Mouse (Mus musculus) lung, adult 2 months (tissue): ENCODE data around the gene Actb. TPM values are rescaled to one million over a fixed set of nuclear protein-coding genes. Genes with fewer than 3 reads are reported as not detected.

Experiments
- DNase-seq: peaks from one replicate; pipeline ENCODE4 v3.0.0; 2022
- H3K4me1 ChIP-seq: fragments of 200-500 bp; 2 replicates; pipeline ENCODE4 v1.6.1; 2011; ENCODE audit warnings: low read length; ENCODE audit not compliant: control insufficient read depth, insufficient read depth
- H3K4me3 ChIP-seq: fragments of 200-500 bp; replicated peaks from 2 replicates; pipeline ENCODE3; 2011; ENCODE audit warnings: low read depth, mild to moderate bottlenecking, control low read depth, low read length; ENCODE audit errors: extremely low read depth
- CTCF ChIP-seq: fragments of 200-500 bp; IDR thresholded peaks from 2 replicates; pipeline ENCODE4 v1.5.1; 2011; ENCODE audit warnings: mild to moderate bottlenecking, low read length, control low read depth; ENCODE audit not compliant: insufficient read depth
- POLR2A ChIP-seq: fragments of 200-500 bp; IDR thresholded peaks from 2 replicates; pipeline ENCODE4 v1.6.1; 2011; ENCODE audit warnings: low read depth, mild to moderate bottlenecking, control low read depth, low read length, borderline replicate concordance; ENCODE audit errors: extremely low read depth
- WGBS: fragments of 180-500 bp; shearing (Covaris S2); methylation state at CpG from one replicate; pipeline ENCODE4 v1.1.7; 2018; 5-methylcytosine and 5-hydroxymethylcytosine counted together
- polyA plus RNA-seq: library from polyadenylated mRNA; depleted of rRNA; stranded (reverse); fragments of >200 nt; gene quantifications from 2 replicates; pipeline ENCODE4 v1.2.3, GENCODE M21; 2012

Gene Actb
- polyA plus RNA-seq, 1 experiment: 6,451 TPM

DNA sequence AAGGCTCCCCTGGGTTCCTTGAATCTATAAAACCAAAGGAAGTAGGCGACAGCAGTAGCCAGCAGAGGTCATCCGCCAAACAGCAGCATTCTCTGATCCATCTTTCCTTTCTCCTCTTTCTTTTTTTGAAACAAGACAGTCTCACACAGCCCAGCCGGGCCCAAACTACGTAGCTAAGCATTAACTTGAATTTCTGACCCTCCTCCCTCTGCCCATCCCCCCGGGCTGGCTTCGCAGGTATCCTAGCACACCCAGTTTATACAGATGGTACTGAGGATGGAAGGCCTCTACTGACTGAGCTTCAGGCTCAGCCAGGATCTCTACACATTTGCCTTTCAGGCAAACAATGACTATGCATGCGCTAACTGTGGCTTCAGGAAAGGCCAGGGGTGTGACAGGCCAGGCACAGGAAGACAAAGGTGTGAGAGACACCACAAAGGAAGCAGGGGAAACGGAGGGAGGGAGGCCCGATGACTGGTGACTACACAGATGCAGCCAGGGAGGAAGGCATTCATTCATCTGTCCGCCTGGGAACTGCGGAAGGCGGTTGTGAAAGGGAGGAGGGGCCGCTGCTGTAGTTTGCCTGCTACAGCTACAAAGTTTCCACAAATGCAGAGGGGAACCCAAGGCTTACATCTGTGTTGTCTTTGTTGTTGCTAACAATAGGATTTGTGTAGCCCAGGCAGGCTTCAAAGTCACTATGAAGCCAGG lies 25.6 kb downstream of the Actb start:
- peaks cover 4% of the 10 kb centered on the region; the same call in 1 of the 2 replicates for H3K4me1 ChIP-seq
- no peak overlapping the region for H3K4me3 ChIP-seq
- no peak for TF ChIP-seq POLR2A
- no peak for TF ChIP-seq CTCF
- DNase-seq: no peak
- 39% methylated on average over 13 of the region's 13 CpGs for WGBS

GRCm38 (mm10) chr5:142880246-142880645 lies 26.3 kb downstream of the Actb start:
- no peak for DNase-seq
- peaks cover 4% of the 10 kb centered on the region; the same call in 1 of the 2 replicates for H3K4me1 ChIP-seq
- TF ChIP-seq POLR2A: no peak
- TF ChIP-seq CTCF: no peak
- WGBS: 82% methylated on average over 6 of the region's 6 CpGs
- no peak overlapping the region for H3K4me3 ChIP-seq

DNA sequence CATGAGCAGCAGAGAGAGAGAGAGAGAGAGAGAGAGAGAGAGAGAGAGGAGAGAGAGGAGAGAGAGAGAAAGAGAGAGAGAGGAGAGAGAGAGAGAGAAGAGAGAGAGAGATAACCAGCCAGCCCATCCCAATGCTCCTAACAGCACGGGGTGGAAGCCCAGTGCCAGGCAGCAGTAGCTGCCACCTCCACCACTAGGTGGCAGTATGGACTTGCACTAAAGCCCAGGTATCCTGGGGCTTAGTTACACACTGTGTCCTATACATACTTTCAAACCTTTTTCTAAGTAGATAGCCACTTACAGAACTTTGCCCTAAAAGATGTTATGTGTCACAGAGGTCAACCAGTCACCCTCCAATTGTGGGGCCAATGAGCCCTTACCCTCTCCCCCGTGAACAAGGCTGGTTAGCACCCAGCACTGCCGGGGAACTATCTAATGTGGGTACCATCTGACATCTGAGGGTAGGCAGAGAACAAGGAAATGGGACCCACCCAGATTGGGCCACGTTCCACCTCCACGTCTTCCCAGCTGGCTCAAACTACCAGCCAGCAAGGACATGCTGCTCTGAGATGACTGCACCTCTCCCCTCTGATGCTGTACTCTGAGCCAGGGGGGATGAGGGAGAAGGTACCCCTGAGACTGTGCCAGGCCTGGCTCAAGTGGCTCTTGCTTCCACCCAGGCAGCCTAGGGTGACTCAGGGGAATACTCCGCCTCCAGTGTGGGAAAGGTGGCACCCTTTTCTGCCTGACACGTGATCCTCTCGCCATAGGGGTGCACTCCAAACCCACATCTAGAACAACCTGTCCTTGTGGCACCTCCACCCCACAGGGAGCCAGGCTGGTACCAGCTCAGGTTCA lies 27.0 kb downstream of the Actb start:
- DNase-seq: peak; percentile 68
- H3K4me3 ChIP-seq: no peak overlapping the region
- H3K4me1 ChIP-seq: peaks cover 4% of the 10 kb centered on the region; the same call in 1 of the 2 replicates
- TF ChIP-seq CTCF (peak; percentile 99), POLR2A (no peak)
- WGBS: 54% methylated on average over 8 of the region's 8 CpGs

- Histone ChIP-seq H3K4me1 (peaks cover 4% of the 10 kb centered on the region; the same call in 1 of the 2 replicates), H3K4me3 (no peak overlapping the region)
- WGBS: 93% methylated on average over 15 of the region's 15 CpGs
- TF ChIP-seq POLR2A (no peak), CTCF (no peak)
- no peak for DNase-seq
Observed at GRCm38 (mm10) chr5:142878570-142878969, 28.0 kb downstream of the Actb start.

DNA sequence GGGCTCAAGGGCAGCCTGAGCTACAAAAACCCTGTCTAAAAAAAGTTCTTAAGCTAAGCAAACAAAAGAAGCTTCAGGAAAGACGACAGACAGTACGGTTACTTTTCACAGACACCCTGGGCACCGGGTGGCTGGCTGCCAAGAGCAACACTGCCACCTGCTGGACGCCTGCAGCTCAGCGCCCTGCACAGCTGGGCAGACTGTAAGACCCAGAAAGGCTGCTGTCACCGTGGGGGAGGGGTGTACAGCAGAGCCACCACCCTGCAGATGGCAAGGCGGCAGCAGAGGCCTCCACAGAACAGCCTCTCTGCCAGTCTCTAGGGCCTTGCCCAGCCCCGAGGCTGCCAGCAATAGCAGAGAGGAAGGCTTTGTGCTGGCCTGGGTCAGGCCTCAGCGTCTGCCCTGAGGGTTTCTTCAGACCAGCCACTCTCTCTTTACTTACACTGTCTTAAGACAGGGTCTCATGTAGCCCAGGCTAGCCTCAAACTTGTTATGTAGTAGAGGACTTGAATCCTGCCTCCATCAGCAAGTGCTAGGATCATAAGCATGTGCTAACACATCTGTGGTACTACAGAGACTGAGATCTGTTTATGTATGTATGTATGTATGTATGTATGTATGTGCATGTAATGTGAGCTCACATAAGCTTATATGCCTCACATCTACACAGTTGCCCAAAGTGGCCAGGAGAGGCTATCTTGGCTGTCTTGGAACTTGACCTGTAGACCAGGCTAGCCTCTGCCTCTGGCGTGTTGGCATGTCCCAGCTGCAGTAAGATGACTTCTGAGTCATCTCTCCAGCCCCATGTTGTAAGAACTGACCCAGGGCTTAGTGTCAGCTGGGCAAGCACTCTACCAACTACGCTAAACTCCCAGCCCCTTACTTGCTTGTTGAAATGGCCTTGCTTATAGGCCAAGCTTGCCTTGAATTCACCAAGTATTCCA lies 28.9 kb downstream of the Actb start:
- TF ChIP-seq POLR2A (no peak), CTCF (peak; percentile 90)
- WGBS: 28% methylated on average over 11 of the region's 11 CpGs
- Histone ChIP-seq H3K4me1 (peaks cover 4% of the 10 kb centered on the region; the same call in 1 of the 2 replicates), H3K4me3 (no peak overlapping the region)
- DNase-seq: peak; percentile 82

- no peak for TF ChIP-seq CTCF
- no peak for TF ChIP-seq POLR2A
Observed at GRCm38 (mm10) chr5:142876896-142877295, 29.7 kb downstream of the Actb start.

GRCm38 (mm10) chr5:142875513-142875905 lies 31.0 kb downstream of the Actb start:
- H3K4me1 ChIP-seq: no peaks in the 10 kb centered on the region
- 89% methylated on average over 10 of the region's 10 CpGs for WGBS
- no peak for DNase-seq

More at GRCm38 (mm10) chr5:142876896-142877295, 29.7 kb downstream of the Actb start:
- Histone ChIP-seq H3K4me1 (peaks cover 4% of the 10 kb centered on the region; the same call in 1 of the 2 replicates), H3K4me3 (no peak overlapping the region)
- 76% methylated on average over 5 of the region's 5 CpGs for whole genome bisulfite sequencing
- DNase-seq: no peak

GRCm38 (mm10) chr5:142874791-142875512 lies 31.6 kb downstream of the Actb start:
- 91% methylated on average over 13 of the region's 13 CpGs for WGBS
- no peak overlapping the region for H3K4me3 ChIP-seq
- H3K4me1 ChIP-seq: no peaks in the 10 kb centered on the region
- no peak for DNase-seq
- TF ChIP-seq CTCF: no peak
- TF ChIP-seq POLR2A: no peak

More at GRCm38 (mm10) chr5:142875513-142875905, 31.0 kb downstream of the Actb start:
- TF ChIP-seq POLR2A (no peak), CTCF (no peak)
- H3K4me3 ChIP-seq: no peak overlapping the region
